Mouse (Mus musculus) kidney, adult 2 months (tissue): Measurements from ENCODE around the gene Btg2.

ENCODE experiments used
- CTCF ChIP-seq: fragments of 200-500 bp; conservative IDR thresholded peaks from 2 replicates; pipeline ENCODE4 v1.5.1; 2011; ENCODE audit warnings: low read depth, mild to moderate bottlenecking, control low read depth, low read length, moderate library complexity, mixed read lengths; ENCODE audit not compliant: insufficient read depth, insufficient read length
- POLR2A ChIP-seq: fragments of 200-500 bp; IDR thresholded peaks from one replicate; pipeline ENCODE4 v1.6.1; 2011; ENCODE audit warnings: low read depth, low read length, control low read depth

DNA sequence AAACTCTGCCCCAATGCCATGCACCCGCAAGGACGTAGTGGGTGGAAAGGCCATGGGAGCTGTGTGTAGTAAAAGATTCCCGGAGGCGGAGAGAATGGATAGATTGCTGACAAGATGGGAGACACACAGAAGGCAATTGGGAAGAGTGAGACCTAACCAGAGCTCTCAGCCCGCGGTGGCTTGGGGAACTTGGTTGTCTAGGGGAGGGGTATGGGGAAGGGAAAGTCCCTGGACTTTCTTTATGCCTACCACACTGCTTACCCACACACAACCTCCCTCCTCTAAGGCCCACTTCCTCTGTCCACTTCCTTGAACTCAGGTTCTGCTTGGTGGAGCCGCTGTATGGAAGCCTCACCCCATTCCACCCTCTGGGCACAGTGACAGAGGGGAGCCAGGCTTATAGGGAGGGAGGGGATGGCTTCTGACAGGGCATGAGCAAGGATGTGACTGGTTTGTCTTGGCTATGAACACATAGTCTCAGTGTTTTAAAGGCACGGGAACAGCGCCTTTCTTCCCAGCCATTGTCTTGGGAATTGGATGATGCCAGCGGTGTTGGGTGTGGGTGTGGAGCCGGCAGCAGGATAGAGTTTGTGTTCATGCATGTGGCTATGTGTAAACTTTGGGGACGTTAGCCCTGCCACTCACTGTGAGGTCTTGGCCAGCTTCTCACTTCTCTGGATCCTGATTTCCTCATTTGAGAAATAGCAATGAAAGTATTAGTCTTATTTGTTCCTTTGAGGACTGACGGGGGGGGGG, 15.0 kb upstream of the Btg2 start:
- no peak for TF ChIP-seq CTCF
- no peak for TF ChIP-seq POLR2A
